Mouse (Mus musculus) B cell, adult 2 months (primary cell): ENCODE measurements around the gene Dnajb4.
"Not testable (repeated sequence)": the region's sequence is repeated elsewhere in the genome, so short reads cannot be mapped to it uniquely, and the experiment has no call there.

Source experiments
- DNase-seq, 2 experiments: peaks; one replicate each; pipeline ENCODE4 v3.0.0; 2022

Dnajb4 gene

DNA sequence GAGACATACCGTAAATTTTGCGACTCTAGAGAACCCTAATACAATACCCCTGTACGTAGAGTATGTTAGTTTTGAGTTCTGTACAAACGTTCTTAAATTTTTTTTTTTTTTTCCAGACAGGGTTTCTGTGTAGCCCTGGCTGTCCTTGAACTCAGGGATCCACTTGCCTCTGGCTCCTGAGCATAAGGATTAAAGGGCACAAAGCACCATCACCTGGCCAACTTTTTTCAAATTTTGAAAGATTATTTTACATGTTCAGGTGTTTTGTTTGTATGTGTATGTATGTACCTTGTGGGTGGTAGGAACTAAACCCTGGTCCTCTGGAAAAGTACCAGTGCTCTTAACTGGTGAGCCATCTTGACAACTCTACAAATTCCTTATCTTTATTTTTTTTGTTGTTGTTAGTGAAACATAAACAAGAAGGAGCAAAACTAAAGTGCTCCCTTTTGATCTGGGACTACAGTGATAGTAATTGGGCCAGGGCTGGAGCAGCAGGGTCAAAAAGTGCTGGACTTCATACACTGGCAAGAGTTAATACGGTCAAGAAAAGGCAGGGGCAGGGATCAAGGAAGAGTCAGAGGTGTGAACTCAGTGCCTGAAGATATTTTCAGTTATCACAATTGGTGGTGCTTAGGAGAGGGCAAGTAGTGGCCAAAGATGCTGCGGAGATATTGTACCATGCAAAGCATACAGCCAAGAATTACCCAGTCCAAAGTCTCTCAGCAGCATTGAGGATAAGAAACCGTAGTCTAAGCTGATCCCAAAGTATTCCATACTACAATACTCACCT is 1.8 kb downstream of the Dnajb4 start:
- DNase-seq = no peak

DNA sequence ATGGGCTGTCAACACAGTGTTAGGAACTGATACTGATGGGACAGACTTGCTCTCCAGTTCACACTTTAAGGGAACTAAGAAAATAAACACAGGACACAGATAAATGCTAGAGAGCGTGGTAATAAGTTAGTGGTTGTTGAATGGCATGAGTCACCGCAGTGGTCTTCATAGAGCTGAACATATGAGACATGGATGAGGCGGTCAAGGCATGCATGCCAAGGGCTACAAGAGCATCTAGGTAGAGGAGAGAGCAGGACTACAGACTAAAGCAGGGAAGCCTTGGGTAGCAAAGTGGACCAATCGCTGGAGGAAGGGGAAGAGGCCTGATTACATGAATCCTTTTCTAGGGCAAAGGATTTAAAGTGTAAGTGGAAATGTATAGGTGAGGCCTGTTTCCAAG is 2.9 kb downstream of the Dnajb4 start:
- DNase-seq = no peak

DNA sequence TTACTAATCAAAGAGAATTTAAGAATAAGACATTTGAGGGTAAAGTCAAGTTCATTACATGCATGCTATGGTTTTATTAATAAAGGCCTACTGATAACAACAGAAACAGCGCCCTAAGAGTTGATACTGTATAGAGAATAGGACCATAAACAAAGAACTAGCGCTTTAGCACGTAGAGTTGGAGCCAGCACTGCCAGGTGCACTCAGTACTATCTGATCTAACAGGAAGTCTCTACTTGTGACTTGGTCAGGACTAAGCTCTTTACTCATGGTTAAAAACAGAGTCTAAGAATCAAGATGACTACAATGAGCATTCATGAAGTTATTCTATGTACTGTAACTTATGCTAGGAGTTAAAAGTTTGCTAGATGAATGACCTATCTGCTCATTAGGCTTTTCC is 5.5 kb downstream of the Dnajb4 start:
- DNase-seq = no peak

DNA sequence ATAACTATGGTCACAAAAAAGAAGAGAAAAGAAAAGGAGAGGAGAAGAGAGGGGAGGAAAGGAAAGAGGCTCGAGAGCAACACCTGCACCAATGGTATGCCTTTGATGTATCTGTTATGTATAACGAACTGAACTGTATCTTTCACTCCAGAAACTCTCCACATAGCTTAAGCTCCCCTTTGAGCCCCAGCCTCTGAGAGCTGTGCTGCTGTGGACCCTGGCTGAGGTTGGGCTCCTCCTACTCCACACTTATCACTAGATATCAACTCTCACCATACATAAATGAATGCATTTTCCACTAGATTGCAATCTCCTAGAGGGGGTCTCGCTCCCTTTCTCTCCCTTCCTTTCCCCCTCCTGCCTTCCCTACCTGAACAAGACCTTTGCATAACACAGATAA is 6.1 kb downstream of the Dnajb4 start:
- no peak for DNase-seq

DNA sequence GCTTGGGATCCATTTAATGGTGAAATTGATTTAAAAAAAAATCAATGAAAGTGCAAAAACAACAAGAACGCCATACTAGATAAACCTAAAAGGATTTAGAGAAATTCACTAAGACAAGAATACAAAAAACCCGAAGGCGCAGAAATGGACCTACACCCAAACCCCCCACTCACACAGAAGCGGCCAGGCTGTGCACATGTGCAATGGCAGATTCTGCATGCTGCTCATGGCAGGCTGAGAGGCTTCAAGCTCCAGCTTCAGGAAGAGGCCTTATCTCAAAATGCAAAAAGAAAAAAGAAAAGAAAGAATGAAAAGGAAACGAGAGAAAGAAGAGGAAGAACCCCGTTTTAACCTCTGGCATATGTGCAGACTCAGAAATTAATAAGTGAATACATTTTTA is 6.7 kb downstream of the Dnajb4 start:
- no peak for DNase-seq

DNA sequence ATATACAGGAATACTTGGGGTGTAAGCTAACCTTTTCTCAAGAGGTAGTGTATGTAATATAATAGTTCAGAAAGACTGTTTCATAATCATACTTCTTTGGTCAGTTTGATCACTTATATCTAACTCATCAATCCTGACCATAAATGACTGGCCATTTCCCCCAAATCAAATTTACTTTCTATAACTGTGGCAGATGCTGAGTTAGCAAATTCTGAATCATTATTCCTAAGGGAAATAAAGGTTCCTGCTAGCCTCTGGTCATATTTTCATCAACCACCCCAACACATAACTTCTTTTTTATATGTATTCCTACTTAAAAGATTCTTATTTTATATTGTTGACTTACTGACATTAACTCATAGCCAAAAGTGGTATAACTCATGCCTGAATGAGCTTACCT is 7.2 kb downstream of the Dnajb4 start:
- no peak for DNase-seq

DNA sequence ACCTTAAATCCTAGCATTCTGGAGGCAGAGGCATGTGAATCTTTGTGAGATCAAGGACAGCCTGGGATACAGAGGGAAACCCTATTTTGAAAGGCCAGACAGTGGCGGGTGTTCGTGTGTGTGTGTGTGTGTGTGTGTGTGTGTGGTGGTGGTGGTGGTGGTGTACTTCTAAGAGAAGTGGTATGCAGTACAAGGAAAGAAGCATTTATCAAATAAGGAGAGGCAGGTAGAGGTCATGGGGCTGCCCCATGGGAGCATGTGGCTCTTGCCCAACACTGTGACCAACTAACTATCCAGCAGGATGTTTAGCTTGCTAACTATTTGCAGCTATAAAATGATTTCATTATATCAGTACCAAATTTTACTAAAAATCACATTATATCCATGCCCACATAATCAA is 8.5 kb downstream of the Dnajb4 start:
- DNase-seq = no peak

DNA sequence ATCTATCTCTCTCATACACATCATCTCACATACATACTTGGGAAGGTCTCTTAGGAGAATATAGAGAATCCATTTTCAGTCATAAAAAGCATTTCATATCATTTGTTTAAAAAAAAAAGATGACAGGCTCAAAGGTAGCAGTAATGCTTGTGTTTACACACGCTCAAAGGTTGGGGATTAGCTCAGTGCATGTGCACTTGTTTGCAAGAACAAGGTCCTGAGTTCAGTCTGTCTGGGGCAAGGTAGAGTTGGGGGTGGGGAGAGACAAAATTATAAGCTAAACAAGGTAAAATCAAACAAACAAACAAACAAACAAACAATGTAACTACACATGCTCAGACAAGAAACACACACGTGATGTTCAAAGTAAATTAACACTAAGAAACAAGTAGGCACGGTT is 8.9 kb downstream of the Dnajb4 start:
- DNase-seq = no peak

DNA sequence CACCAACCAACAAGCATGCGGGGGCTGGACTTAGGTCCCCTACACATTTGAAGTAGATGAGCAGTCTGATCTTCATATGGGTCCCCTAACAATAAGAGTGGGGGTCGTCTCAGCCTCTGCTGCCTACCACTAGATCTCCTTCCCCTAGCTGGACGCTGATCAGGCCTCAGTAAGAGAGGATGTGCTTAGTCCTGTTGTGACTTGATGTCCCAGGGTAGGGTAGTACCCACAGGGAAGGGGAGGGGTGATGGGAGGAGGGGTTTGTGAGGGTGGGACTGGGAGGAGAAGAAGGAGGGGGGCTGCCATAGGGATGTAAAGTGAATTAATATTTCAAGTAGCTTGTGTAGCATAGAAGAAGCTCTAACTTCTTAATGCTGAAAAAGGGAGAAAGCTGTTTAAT is 11.0 kb downstream of the Dnajb4 start:
- DNase-seq = no peak

DNA sequence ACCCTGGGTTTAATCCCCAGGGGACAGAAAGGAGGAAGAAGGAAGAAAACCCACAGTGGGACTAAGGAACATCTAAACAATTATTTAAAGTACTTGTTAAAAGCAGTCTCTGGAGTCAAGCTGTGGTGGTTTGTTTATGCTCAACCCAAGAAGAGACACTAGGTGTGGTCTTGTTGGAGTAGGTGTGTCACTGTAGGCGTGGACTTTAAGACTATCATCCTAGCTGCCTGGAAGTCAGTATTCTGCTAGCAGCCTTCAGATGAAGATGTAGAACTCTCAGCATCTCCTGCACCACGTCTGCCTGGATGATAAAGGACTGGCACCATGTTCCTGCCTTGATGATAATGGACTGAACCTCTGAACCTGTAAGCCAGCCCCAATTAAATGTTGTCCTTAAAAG is 12.9 kb downstream of the Dnajb4 start:
- DNase-seq = not testable (repeated sequence)

DNA sequence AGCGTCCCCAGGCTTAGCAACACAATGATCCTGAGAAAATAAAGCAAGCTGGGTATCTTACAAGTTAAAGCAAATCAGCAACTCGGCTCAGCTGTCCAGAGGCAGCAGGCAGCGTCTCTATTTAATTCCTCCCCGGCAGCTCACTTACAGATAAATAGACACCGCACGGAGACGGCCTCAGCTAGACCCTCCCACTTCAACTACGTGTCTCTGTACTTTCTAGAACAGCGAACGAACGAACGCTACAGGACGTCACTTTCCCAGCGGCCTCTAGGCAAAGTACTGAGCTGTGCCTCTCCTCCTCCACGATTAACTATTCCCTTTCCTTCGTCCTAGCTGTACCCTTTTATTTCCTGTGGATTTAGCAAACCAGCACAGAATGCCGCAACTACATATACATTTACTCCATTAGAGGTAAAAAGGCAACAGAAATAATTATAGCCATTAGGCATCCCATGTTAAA is 16.4 kb downstream of the Dnajb4 start:
- DNase-seq = peak; percentile 76 to 82

DNA sequence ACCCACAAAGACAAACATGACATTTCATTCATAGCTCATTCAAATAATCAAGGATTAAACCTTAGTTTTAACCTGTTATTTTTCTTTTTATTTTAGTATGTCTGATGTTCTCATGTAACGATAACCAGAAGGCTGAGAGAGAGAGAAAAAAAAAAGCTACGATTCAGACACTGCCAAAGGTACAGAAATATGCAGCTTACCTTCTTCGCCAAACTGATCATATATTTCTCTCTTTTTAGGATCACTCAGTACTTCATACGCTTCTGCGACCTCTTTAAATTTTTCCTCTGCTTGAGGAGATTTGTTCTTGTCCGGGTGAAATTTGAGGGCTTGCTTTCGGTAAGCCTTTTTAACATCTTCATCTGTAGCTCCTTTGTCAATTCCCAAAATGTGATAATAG is 16.9 kb downstream of the Dnajb4 start:
- no peak for DNase-seq

DNA sequence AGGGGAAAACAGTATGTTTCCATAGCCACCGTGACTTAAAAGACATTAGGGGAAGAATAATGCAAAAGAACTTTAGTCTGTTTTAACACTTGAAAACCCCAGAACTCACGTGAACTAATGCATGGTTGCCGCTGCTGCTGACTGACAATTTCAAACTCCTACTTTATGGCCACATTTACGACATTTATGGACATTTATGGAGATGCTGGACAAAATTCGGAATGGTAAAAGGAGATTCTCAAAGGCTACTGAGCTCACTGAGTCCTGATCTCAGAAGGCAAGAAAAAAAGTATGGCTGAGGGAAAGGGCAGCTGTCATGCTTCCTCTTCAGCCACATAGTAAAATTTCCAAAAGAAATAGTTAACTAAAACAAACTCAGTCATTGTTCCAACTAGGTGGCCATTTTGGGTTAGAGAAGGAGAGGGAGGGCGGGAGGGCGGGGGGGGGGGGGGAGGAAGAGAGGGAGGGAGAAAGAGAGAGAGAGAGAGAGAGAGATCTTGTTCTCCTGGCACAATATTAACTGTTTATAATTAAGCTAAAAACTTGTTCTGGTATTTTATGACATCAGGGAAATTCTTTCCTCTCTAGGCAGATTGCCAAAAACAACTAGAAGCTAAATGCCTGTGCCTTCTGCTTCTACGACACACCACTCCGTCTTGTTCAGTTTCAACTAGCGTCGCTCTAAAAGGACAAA is 17.7 kb downstream of the Dnajb4 start:
- DNase-seq = peak in 1 of 2 experiments; percentile 24

DNA sequence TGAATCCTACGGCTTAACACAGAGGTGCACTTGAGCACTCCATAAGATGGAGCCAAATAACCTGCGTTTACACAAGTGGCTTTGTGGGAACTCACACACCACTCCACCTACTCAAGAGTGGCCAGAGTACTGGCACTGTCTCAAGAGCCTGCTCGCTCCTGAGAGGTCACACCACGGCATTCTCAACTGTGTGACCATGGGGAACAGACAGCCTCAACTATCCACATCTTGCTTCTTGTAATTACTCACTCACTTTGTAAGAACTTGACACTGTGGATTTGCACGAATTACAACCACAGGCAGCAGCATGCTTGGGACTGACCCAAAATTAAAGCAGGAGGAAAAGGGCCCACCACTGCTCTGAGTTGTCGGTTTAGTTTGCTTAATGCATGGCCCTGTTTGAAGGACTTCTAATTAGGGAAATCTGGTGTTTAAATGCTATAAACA is 18.3 kb downstream of the Dnajb4 start:
- DNase-seq = peak; percentile 17 to 35

DNA sequence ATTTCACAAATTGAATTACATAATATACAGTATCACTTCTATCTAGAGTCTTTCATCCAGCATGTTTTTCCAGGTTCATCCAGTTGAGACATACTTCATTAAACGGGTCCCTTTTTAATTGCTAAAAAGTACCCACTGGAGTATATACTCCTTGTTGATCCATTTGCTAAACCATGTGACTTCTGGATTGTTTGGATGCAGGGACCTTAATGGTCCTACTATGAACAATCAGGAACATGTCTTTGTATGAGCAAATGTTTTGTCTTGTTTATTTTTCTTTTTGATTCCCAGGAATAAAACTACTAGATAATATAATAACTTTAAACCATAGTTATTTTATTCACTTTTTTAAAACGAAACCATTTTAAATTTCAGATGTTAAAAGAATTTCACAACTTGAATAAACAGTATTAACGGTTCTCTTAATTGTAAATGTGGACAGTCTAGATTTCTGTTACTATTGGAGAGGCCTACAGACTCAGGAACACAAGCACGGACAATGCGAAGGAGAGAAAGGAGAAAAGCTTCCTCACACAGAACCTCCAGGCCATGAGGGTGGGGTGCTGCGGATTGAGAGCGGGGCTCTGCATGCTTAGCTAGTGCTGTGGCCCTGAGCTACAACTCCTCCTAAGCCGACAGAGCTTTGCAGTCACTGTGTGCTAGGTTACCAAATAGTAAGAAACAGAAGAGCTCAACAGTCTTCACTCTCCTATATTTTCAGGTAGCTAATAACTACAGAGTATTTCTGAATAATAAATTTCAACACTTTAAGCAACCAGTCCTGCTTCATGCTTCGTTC is 19.2 kb downstream of the Dnajb4 start:
- no peak for DNase-seq

DNA sequence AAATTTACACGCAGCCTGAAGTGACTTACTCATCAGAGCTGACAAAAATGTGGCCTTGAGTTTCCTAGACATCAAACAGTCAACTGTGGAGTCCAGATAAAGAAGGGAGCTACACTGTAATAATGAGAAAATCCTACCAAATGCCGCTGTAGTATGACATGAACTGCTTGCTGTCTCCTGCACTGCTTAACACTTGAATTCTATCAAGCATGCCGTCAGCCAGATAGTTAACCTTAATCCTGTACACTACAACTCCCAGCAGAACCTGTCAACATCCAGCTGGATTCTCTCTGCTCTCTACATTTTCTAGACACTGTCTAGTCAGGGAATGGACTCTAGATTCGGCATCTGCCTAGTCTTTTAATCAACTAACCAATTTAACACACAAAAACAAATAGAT is 20.8 kb downstream of the Dnajb4 start:
- DNase-seq = no peak

DNA sequence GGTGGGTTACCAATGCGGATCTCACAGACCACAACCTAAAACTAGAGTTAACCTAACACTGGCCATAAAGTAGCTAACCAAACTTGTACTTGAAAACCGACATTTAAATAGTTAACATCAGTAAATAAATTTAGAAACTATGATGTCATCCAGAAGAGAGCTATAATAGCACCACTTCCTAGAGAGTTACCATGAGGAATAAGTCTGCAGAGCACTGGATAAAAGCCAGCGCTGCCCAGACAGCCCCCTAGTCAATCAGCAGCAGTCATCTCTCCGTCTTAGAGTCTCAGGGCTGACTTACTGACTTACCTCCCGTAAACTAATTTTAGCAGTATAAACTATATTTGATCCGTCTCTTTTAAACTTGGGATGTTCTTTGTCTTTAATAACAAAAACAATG is 24.0 kb downstream of the Dnajb4 start:
- DNase-seq = no peak

DNA sequence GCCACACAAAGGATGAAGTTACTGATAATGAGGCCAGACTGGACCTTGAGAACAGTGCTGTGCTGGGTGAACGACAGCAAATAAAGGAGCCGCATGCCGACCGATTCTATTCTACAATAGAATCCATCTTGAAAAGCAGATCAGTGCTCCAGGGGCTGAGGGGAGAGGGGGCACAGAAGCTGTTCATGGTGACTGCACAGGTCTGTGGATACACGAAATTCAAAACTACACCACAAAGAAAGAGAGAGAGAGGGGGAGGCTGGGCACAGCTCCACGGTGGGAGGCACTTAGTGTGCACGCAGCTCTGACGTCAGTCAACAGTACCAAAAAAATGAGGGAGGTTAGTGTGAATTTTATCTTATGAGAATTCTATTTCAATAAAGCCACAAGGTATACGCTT is 26.6 kb downstream of the Dnajb4 start:
- DNase-seq = no peak

DNA sequence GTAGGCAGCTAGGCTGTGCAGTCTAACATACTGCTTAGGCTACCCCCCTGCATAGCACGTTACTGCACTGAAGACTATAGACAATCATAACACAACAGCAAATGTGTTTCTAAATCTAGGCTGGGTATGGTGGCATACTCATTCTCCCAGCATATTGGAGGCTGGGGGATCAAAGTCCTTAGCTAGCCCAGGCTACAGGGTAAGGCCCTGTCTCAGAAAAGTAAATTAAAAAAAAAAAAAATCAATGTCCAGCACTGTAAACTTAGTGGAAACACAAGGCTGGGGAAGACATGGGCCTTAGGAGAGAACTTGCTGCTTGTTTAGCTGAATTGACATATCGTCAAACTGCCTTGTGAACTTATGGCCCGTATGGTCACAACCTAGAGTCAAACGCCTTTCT is 29.5 kb downstream of the Dnajb4 start:
- no peak for DNase-seq

DNA sequence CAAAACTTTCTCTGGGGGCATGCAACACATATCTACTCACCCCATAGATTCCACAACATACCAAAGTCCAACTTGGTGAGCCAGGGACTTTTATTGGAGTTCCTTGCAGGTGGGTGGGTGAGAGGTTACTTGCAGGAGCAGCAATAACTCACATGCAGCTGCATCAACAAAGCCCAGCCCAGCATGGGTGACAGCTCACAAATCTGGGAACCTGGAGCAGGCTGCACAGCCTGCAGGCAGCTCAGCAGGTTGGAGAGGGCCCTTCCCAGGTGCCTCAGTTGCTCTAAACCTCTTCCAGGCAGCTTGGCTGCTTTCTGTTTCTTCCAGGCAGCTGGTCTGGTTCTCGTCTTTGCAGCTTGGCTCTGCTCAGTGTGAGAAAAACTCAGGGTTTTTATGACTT is 30.8 kb downstream of the Dnajb4 start:
- no peak for DNase-seq

DNA sequence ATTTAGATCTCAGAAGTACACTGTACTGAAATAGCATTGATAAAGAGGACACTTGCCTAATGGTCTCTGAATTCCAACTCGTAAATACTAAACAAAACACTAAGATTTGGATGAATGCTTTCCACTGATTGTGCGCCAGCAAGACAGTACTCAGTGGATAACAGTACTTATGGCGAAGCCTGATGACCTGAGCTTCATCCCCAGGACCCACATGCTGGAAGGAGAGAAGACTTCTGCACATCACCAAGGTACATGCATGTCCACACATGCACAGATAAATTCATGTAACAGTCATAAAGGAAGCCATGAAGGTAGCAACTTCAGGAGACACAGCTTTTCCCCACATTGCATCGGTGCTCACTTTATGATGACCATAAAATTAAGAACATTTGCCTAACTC is 31.3 kb downstream of the Dnajb4 start:
- no peak for DNase-seq

DNA sequence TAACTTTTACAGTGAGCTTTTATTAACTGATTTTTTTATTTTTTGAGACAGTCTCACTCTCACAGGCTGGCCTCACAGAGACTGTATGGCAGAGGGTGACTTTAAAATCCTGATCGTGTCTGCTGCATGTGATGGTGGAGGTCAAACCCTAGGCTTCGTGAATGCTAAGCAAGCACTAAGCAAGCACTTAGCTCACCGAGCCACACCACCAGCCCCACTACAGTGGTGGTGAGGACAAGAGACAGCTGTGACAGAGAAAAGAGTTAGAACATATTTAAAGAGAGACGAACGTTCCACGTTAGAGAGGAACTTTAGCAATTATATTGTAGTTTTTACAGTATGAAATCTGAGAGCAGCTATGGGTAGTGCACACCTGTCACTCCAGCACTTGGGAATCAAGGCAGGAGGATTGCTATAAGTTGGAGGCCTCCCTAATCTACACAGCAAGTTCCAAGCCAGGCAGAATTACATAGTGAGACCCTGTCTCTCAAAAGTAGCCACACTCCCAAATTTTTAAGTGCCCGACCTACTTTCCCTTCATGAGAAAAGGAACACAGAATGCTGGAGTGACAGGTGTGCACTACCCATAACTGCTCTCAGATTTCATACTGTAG is 37.7 kb downstream of the Dnajb4 start:
- DNase-seq = no peak

DNA sequence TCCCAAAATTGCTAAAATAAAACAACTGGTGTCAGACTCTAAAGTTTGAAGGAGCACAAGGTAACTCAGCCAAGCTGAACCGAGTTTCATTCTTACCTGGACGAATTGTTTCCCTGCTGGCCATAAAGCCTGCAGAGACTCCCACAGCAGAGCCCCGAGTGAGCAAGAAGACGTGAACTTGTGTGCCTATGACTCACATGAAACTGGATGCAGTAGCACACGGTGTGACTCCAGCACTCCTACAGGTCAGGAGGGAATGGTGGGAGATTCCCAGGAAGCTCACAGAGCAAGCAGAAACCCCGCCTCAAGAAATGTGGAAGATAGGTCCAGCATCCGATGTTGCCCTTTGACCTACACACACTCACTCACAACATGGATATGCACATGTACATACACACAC is 38.2 kb downstream of the Dnajb4 start:
- DNase-seq = no peak
